ENCODE assay signal across 8 mouse cellular contexts in the genomic region with DNA sequence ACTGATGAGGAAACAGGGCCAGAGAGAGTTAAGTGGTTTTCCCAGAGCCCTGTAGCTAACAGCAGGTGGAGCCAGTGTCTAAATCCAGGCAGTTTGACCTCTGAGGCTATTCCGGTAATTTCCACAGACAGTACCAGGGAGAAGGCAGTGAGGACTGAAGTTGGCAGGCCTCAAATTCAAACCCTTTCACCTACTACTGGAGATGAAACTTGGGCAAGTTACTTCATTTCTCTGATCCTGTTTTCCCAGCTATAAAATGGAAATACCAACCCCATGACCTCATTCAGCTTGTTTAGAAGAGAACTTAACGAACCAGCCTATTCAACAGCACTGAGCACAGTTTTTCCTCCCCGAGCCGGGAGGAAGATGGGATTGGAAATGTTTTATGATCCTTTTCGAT. TPM values are rescaled to one million over a fixed set of nuclear protein-coding genes. Genes with fewer than 3 reads are reported as not detected.
DNase-seq lines count a peak whose midpoint lies in the region; ATAC-seq and TF ChIP-seq lines count a peak whose summit lies in the region.

No protein-coding gene starts in this region.

- peak overlapping the region; percentile 18; the same call in 1 of the 2 replicates for H3K4me3 ChIP-seq in E14TG2a.4 (replicated peaks; ENCODE audit: low read length)
- H3K4me3 ChIP-seq in forebrain, embryonic 13.5 days, result no peak overlapping the region
- no peak overlapping the region for H3K4me3 ChIP-seq in midbrain, embryonic 10.5 days
- no peak overlapping the region; the same call in 1 of the 2 replicates for H3K4me3 ChIP-seq in stomach, postnatal 0 days (ENCODE audit: low read depth, low read length)

- WGBS in forebrain, embryonic 13.5 days, result 5% methylated on average over 5 of the region's 5 CpGs
- WGBS in midbrain, embryonic 10.5 days, result 20% methylated on average over 5 of the region's 5 CpGs
- WGBS in stomach, postnatal 0 days, result 17% methylated on average over 5 of the region's 5 CpGs

- H3K27me3 ChIP-seq in E14TG2a.4 (ENCODE audit: insufficient read depth, low read length), result no peaks in the 10 kb centered on the region
- H3K27me3 ChIP-seq in forebrain, embryonic 13.5 days, result no peaks in the 10 kb centered on the region
- no peaks in the 10 kb centered on the region for H3K27me3 ChIP-seq in midbrain, embryonic 10.5 days (ENCODE audit: low read depth, poor library complexity, severe bottlenecking)
- no peaks in the 10 kb centered on the region for H3K27me3 ChIP-seq in stomach, postnatal 0 days (ENCODE audit: control insufficient read depth, insufficient read depth, low read length)

- peak overlapping the region; percentile 80 for H3K27ac ChIP-seq in forebrain, embryonic 13.5 days
- peak overlapping the region; percentile 81 for H3K27ac ChIP-seq in midbrain, embryonic 10.5 days (replicated peaks)
- H3K27ac ChIP-seq in stomach, postnatal 0 days (replicated peaks), result peak overlapping the region; percentile 81

- H3K4me1 ChIP-seq in E14TG2a.4 (replicated peaks; ENCODE audit: low read depth, low read length), result peaks cover 33% of the 10 kb centered on the region
- H3K4me1 ChIP-seq in forebrain, embryonic 13.5 days, result peaks cover 29% of the 10 kb centered on the region
- H3K4me1 ChIP-seq in midbrain, embryonic 10.5 days, result peaks cover 45% of the 10 kb centered on the region
- peaks cover 6% of the 10 kb centered on the region; the same call in 1 of the 2 replicates for H3K4me1 ChIP-seq in stomach, postnatal 0 days (replicated peaks; ENCODE audit: control insufficient read depth, insufficient read depth)

- no peaks in the 10 kb centered on the region for H3K36me3 ChIP-seq in E14TG2a.4 (ENCODE audit: insufficient read depth, low read length)
- no peaks in the 10 kb centered on the region for H3K36me3 ChIP-seq in forebrain, embryonic 13.5 days (ENCODE audit: poor library complexity, severe bottlenecking)
- no peaks in the 10 kb centered on the region for H3K36me3 ChIP-seq in midbrain, embryonic 10.5 days
- no peaks in the 10 kb centered on the region for H3K36me3 ChIP-seq in stomach, postnatal 0 days (ENCODE audit: control insufficient read depth, insufficient read depth, low read length)

- peak; percentile 34 for TF ChIP-seq CTCF in E14TG2a.4 (conservative IDR thresholded peaks at IDR 0.05; ENCODE audit: low read length)
- peak; percentile 88 for TF ChIP-seq CTCF in stomach, postnatal 0 days (IDR thresholded peaks at IDR 0.05; ENCODE audit: low read depth)

- TF ChIP-seq EP300 in stomach, postnatal 0 days (optimal IDR thresholded peaks at IDR 0.05), result no peak

- H3K9me3 ChIP-seq in E14TG2a.4 (ENCODE audit: low read length), result no peaks in the 10 kb centered on the region
- H3K9me3 ChIP-seq in forebrain, embryonic 13.5 days (replicated peaks), result no peaks in the 10 kb centered on the region
- H3K9me3 ChIP-seq in midbrain, embryonic 10.5 days (replicated peaks), result no peaks in the 10 kb centered on the region
- H3K9me3 ChIP-seq in stomach, postnatal 0 days (ENCODE audit: control insufficient read depth, low read length), result no peaks in the 10 kb centered on the region

- intact Hi-C loops in heart, postnatal 14 days (cut with DNase I), result loop anchor here (1.0 to 2.0 kb wide), 3 partner anchors 44 to 144 kb away; no protein-coding TSS in a partner anchor

- peak; percentile 71 for DNase-seq in adrenal gland, postnatal 10 days
- peak; percentile 58 to 72 for DNase-seq in heart, postnatal 14 days
- peak; percentile 74 to 79 for DNase-seq in kidney, postnatal 36 days
- peak; percentile 34 for DNase-seq in midbrain, embryonic 10.5 days (ENCODE audit: low spot score)
- DNase-seq in stomach, postnatal 0 days (ENCODE audit: low spot score), result peak; percentile 47

- ATAC-seq in forebrain, embryonic 13.5 days, result peak; percentile 19
- peak; percentile 65; the same call in 1 of the 2 replicates for ATAC-seq in stomach, postnatal 0 days (ENCODE audit: low FRiP score, low TSS enrichment)
- no peak for ATAC-seq in erythroid progenitor cell, adult 5-6 weeks (replicated peaks; ENCODE audit: low FRiP score, poor library complexity, severe bottlenecking)

- H3K4me2 ChIP-seq in forebrain, embryonic 13.5 days, result peak overlapping the region; percentile 55; the same call in 1 of the 2 replicates
- H3K4me2 ChIP-seq in stomach, postnatal 0 days (replicated peaks; ENCODE audit: low read depth), result peak overlapping the region; percentile 44

- no peak overlapping the region for H3K9ac ChIP-seq in forebrain, embryonic 13.5 days
- H3K9ac ChIP-seq in stomach, postnatal 0 days (ENCODE audit: low read length), result no peak overlapping the region

RNA-seq across cellular contexts. Expression of gene Tm4sf4, which starts 45.2 kb away (rescaled TPM):
- 10 to 100 TPM; 15.5 to 29.4 TPM for total RNA-seq in adrenal gland, postnatal 10 days (2021)
- polyA plus RNA-seq in forebrain, embryonic 13.5 days (2015; fragmentation: Nextera tagmentation; extraction: Ambion mirVana), result 0.19 TPM in 1 of 2 replicates, not detected in the other
- total RNA-seq in heart, postnatal 14 days (2021), result under 1 TPM in 1 of 2 experiments, not detected in 1; 0.29 TPM
- polyA plus RNA-seq in midbrain, embryonic 10.5 days (2016; fragmentation: Nextera tagmentation; extraction: Ambion mirVana), result not detected in 2 replicates
- polyA plus RNA-seq in stomach, postnatal 0 days (2015; fragmentation: Nextera tagmentation; extraction: Ambion mirVana), result 12.9 and 13.2 TPM in 2 replicates
- total RNA-seq in erythroid progenitor cell, adult 5-6 weeks (2015; ENCODE audit: low replicate concordance), result not detected in 2 replicates
- not detected in 2 replicates for total RNA-seq in erythroid progenitor cell, adult 5-6 weeks (2017; ENCODE audit: low replicate concordance)

Comparison
In these comparisons a context has a peak if more than half of its experiments do, and no peak if none do; other contexts are left out.
1. RNA of gene Tm4sf4, which starts 45.2 kb away (total RNA-seq): 15.5 to 29.4 TPM in adrenal gland, postnatal 10 days; 0.29 TPM in heart, postnatal 14 days and not detected in erythroid progenitor cell, adult 5-6 weeks; every median in the first group is over 10 times any median in the second.
2. Peak in every context shown above with its lines, with median percentiles within 50 percentile points of each other: DNase-seq and H3K27ac ChIP-seq.